ENCODE assay signal across 29 mouse cellular contexts in genomic region chr17:7676776-7677175, GRCm38 (mm10).
"Had no signal": no experiment of that assay in that cellular context is flagged by ENCODE, and none has a peak within 500 bp of the region (broad histone marks: within the 10 kb centered on the region; RNA-seq: fewer than 3 reads in every experiment).

No protein-coding gene starts in this region.

- H3K4me3 ChIP-seq: heart, embryonic 12.5 days; heart, embryonic 13.5 days; heart, embryonic 15.5 days; hindbrain, embryonic 10.5 days; hindbrain, embryonic 12.5 days; hindbrain, embryonic 13.5 days; hindbrain, embryonic 15.5 days; intestine, embryonic 15.5 days; kidney, embryonic 15.5 days; layer of hippocampus, adult 2 months; left cerebral cortex, adult 2 months had no signal

- DNase-seq: heart, postnatal 10 days; heart, postnatal 14 days; heart, postnatal 36 days; kidney, adult 11 months; kidney, adult 18-20 months; kidney, adult 2 months; kidney, adult 8-10 months; kidney, adult 9 months; kidney, postnatal 10 days; kidney, postnatal 14 days; kidney, postnatal 25 days; kidney, postnatal 36 days; kidney, postnatal 4 days; layer of hippocampus, adult 9-11 months; layer of hippocampus, postnatal 36 days had no signal

- H3K9me3 ChIP-seq: heart, embryonic 12.5 days; heart, embryonic 13.5 days; heart, embryonic 15.5 days; hindbrain, embryonic 10.5 days; hindbrain, embryonic 12.5 days; hindbrain, embryonic 13.5 days; hindbrain, embryonic 15.5 days; intestine, embryonic 15.5 days; kidney, embryonic 15.5 days had no signal

- H3K27ac ChIP-seq: heart, embryonic 13.5 days; heart, embryonic 15.5 days; hindbrain, embryonic 10.5 days; hindbrain, embryonic 12.5 days; hindbrain, embryonic 13.5 days; hindbrain, embryonic 14.5 days; hindbrain, embryonic 15.5 days; hindbrain, postnatal 0 days; intestine, embryonic 15.5 days; kidney, embryonic 15.5 days; kidney, postnatal 0 days; layer of hippocampus, adult 2 months; left cerebral cortex, adult 2 months had no signal

- H3K36me3 ChIP-seq: heart, embryonic 12.5 days; heart, embryonic 13.5 days; heart, embryonic 15.5 days; hindbrain, embryonic 10.5 days; hindbrain, embryonic 12.5 days; hindbrain, embryonic 13.5 days; hindbrain, embryonic 15.5 days; intestine, embryonic 15.5 days; kidney, embryonic 15.5 days had no signal

- H3K4me1 ChIP-seq: heart, embryonic 12.5 days; heart, embryonic 13.5 days; heart, embryonic 15.5 days; hindbrain, embryonic 10.5 days; hindbrain, embryonic 12.5 days; hindbrain, embryonic 13.5 days; hindbrain, embryonic 15.5 days; intestine, embryonic 15.5 days; kidney, embryonic 15.5 days had no signal

- H3K27me3 ChIP-seq: heart, embryonic 13.5 days; heart, embryonic 15.5 days; hindbrain, embryonic 12.5 days; hindbrain, embryonic 13.5 days; hindbrain, embryonic 15.5 days; intestine, embryonic 15.5 days; kidney, embryonic 15.5 days had no signal
